Mouse (Mus musculus): ENCODE data around the gene Exoc2.

Gene Exoc2

DNA sequence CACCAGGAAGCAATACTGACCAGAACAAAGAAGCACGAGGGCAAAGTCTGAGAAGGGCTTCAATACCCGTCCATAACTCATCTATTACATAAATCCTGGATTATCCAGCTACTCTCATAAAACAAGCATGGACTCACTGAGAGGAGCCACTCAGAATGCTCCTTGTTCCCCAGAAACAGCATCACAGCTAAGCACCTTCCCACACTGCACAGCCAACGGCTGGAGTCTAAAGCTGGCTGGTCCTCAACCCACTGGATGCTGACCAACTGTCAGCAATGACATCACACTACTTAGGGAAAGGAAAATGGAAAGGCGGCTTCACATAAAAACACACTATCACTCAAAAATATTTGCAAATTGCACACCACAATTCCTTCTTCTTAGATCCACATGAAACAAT lies 5.6 kb downstream of the Exoc2 start:
- DNase-seq, result no peak

DNA sequence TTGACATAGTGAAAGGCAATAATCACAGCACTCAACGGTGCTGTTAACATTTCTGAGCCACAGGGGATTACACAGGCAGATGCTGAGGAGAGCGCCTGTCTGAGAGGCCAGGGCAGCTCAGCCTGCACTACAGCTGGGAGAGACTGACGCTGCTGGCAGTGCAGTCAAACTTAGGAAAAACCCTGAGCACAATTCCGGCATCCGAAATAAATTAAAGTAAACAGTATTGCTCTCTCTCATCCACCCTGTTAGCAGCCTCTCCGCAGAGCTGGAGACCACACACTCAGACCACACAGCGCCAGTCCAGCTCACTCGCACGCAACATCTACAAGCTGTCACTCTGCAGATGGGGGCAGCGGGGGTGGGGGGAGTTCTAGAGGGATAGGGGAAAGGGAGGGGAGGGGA lies 7.4 kb downstream of the Exoc2 start:
- DNase-seq, result peak; percentile 67

DNA sequence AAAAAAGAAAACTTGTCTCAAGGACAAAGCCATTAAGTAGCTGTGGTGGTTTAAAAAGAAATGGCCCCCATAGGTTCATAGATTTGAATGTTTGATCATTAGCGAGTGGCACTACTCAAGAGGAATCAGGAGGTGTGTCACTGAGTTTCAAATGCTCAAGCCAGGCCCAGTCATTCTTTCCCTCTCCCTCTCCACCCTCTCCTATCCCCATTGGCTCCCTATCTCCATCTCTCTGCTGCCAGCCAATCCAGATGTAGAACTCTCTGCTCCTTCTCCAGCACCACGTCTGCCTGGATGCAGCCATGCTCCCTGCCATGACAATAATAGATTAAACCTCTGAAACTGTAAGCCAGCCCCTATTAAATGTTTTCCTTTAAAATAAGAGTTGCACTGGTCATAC lies 12.0 kb downstream of the Exoc2 start:
- no peak for DNase-seq

DNA sequence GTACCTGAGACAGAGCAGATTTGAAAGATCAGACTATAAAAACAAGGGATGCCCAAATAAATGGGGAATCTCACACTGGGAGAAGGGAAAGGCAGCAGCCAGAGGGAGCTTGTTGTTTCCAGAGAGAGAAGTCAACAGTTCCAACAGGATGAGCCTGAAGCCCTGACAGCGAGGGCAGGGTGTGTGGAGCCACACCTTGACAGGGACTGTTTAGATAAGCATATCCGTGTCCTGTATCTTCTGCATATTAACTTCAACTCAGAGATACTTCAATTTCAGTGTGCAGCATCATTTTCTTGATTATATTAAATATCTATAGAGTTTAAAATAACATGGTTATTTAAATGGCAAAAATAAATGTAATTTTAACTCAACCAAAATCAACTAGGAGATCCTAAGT lies 13.2 kb downstream of the Exoc2 start:
- no peak for DNase-seq

DNA sequence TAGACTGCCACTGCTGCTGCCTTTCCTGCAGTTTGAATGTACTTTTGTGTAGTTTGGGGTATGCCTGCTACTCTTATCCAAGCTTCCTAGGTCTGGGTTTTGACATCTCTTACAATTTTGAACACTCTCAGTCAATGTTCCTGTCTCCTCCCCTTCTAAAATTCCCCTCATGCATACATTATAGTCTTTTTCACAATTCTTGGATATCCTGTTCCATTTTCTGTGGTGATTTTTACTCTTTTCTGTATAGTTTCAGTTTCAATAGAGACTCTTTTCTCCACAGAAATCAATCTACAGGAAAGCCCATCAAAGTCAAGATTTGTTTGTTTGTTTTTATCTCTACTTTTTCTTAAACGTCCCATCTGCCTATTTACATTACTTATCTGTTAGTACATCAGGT lies 20.3 kb downstream of the Exoc2 start:
- no peak for DNase-seq

DNA sequence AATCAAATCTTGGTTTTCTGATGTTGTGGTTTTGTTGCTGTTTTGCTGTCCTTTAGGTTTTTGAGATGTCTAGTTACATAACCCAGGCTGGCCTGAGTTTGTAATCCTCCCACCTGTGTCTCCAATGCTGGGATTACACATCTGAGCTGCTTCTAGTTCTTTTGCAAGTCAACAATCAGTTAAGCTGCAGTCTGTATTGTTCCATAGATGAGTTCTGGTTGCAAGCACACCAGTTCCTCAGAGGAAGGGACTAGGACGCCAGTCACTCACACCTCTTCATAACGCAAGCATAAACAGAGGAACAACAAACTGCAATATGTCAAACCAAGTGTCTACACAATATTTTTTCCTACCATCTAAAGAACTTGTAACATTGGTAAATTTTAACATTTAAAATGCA lies 21.8 kb downstream of the Exoc2 start:
- no peak for DNase-seq

DNA sequence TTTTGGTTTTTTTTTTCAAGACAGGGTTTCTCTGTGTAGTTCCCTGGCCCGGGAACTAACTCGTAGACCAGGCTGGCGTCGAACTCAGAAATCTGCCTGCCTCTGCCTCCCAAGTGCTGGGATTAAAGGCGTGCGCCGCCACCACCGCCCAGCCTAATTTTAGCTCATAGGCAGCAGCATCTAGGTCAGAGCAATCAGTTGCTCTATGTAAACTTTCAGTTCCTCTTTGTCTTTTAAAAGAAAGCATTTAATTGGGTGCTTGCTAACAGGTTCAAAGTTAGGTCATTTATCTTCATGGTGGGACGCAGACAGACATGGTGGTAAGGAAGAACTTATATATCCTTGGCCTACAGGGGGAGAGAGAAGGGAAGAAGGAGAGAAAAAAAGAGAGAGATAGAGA lies 24.7 kb downstream of the Exoc2 start:
- no peak for DNase-seq

DNA sequence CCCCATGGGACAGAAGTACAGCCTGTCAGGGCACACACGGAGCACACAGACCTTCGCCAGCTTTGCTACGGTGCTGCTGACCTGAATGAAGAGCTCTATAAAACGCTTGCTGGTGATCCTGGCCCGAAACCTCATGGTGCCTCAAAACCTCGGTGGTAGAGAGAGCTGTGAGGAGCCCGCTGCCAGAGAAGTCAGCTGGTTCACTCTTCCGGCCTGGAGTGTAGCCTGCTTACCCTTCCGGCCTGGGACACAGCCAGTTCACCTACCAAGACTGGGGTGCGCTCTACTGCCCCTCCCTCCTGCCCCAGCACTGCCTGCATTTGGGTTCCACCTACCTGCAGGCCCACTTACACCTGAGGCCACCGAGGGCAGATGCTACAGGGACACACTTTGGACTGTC lies 26.4 kb downstream of the Exoc2 start, which contains the start of gene Hus1b:
Gene Hus1b (minus strand): TSS at position 220 of the 400 bp plus-strand sequence.
- no peak for DNase-seq

DNA sequence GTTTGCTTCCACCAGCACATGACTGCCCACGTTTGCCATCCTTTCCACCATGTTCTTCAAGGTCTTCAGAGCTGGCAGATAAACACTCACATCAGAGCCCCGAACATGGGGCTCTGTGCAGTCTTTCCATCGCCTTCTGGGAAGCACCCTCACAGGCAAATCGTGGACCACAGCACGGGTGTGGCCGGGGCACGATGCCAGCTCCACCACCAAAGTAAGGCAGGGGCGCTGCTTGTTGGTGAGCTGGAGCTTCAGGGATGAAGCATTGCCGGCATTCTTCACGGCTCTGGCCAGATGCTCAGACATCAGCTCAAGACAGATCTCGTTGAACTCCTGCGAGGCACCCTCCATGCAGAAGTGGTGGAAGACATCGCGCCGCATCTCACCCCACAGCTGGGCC lies 26.8 kb downstream of the Exoc2 start:
- DNase-seq, result peak; percentile 16

DNA sequence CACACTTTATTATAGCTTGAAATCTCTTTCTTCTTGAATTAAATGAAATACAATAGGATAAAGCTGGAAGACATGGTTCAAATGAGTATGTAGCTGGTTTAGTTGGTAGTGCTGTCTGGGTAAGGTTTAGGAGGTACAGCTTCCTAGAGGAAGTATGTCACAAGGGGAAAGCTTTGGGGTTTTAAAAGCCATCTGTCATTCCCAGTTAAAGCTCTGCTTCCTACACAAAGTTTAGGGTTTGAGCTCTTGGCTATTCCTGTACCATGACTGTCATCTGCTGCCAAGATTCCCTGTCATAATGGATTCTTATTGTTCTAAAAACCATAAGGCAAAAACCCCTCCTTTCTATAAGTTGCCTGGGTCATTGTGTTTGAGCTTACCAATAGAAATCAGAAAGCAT lies 28.1 kb downstream of the Exoc2 start:
- DNase-seq, result no peak

DNA sequence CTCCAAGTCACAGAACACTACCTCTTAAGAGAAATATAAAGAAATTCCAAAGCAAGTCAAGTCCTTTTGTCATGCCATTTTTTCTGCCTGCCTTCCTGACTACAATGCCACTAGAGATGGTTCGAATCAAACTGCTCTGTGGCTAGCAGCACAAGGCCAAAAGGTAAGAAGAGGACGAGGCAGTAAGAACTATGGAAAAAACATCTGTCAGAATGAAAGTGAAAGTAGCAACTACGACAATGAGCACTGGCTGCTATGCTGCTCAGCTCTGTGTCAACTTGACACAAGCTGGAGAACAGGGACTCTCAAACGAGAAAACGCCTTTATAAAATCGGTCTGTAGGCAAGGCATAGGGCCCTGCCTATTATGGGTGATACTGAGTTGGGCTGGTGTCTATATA lies 40.9 kb downstream of the Exoc2 start:
- no peak for DNase-seq

DNA sequence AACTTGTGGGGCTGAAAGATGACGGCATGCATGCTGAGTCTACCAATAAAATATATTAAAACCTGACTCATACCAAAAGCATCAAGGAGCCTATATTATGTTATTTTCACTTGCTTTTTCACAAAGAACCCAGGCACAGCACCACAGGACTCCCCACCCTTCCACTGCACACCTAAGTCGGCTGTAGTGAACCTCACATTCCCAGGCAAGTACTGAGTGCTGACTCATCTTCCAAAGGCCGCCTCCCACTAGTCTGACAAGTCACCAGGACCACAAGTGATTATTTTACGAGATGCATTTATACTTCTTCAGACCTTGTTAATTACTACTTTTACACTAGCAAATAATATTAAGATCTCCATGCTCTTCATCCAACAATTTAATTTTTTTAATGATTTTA lies 42.3 kb downstream of the Exoc2 start:
- no peak for DNase-seq

DNA sequence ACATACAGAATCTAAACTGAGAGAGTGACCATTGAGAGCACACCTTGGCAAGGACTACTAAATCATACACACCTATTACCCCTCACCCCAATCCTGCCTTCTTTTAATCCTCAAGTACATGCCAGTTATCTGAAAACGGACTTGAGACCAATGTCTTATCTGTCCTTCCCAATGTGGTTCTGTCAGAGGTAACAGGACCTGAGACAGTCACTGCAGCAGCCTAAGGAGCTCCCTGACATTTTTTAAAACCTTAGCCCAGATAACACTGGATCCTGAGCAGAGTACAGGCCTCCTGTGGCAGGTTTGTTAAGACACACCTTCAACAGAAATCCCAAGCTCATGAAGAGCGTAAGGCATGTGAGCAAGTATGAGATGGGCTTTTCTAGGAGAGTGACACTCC lies 44.8 kb downstream of the Exoc2 start:
- no peak for DNase-seq

DNA sequence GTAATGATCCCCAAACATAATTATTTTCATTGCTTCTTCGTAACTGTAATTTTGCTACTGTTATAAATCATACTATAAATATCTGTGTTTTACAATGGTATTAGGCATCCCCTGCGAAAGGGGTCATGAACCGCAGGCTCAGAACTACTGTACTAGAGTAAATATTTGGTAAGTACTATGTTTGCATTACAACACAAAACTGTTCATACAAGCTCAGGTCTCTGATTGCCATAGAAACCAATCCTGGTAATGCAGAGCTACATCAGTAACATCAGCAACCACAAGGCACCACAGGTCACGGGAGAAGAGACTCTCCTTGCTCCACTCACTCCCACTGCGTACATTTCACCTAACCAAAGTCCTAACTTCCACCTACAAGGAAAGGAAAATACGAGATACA lies 49.6 kb downstream of the Exoc2 start:
- no peak for DNase-seq

DNA sequence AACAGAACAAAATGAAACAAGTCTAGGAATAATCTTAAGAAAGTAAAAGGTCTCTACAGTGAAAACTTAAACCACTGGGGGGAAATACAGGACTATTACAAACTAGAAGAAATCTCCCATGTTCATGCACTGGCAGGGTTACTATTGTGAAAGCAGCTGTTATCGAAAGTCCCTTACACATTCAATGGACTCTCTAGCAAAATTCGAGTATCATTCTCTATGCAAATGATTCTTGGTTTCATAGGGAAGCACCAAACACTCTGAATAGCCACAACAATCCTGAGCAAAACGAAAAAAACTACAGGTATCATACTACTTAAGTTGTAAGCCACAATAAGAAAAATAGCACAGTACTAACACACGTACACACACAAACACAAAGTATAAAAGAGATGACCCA lies 52.0 kb downstream of the Exoc2 start:
- no peak for DNase-seq

DNA sequence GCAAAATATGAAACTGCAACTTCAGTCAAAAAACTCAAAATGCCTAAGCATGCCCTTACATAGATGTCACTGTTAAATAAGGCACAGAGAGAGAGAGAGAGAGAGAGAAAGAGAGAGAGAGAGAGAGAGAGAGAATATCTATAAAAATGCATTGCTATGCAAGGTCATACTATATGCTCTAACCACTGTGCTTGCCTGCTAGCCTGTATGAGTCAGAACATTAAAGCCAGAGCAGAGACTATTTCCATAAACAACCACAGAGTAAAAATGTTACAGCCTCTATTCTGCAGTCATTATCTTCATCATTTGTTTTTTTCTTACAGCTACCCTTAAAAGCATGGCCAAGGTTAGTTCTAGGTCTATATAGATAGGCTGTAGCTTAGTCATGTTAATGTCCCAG lies 60.1 kb downstream of the Exoc2 start:
- DNase-seq, result no peak

DNA sequence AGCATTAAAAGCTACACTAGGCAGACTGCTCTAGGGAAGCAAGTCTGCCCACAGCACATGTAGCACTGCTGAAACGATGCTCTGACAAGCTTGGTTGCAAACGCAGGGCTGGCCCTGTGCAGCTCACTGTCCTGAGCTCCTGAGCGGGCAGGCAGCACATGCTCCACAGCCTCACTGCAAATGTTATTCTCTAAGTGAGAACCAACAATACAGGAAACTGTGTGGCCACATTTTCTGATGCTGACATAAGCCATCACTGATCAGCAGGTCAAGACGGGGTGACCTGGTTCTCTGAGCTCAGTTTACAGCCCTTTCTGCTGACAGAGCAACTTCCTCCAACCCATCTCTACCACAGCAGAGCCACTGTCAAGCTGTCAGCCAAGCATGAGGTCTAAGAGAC lies 60.9 kb downstream of the Exoc2 start:
- no peak for DNase-seq

DNA sequence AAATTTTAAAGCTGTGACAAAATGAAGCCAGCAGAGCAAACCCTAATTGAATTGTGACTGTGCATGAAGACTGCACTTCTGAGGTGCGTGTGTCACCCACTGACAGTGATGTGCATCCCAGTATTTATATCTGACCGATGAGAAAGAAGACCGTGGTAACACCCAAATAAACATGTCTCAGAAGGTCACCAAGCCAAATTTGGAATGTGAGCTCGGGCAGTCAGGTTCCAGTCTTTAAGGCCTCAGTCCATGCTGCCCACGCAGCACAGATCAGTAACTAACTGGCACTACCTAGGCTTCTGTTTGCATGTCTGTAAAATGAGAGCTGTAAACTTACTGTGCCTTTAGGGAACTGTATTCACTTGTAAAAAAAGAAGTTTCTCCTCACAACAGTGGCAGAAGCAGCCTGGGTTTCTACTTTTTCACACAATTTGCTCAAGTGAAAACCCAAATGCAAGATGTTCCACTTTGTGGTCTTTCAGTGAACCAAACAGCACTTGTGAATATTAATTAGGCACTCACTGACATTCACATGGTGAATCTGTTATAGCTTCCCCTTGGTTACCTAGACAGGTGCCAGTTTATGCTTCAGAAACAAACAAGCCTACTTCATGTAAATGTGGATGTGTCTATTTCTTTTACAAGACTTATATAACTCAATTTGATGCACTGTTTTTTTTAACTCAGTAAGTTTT lies 61.8 kb downstream of the Exoc2 start:
- DNase-seq, result no peak

DNA sequence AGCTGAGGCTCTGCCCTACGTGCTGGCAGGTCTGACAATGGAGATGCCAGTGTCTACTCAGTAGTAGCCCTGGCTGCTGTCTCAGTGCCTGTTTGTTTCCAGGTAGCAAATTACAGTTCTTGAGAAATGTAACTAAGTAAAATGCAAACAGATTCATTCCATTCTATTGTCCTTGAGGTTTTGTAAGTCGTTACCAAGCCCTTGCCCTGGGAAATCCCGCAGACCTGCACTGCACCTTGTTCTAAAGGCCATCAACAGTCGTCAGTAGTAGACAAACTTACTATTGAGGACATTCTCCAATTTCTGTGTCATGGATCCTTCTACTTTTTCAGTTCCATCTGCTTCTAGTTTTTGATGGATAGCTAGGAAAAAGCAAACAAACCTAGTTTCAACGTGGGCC lies 63.0 kb downstream of the Exoc2 start:
- DNase-seq, result no peak

DNA sequence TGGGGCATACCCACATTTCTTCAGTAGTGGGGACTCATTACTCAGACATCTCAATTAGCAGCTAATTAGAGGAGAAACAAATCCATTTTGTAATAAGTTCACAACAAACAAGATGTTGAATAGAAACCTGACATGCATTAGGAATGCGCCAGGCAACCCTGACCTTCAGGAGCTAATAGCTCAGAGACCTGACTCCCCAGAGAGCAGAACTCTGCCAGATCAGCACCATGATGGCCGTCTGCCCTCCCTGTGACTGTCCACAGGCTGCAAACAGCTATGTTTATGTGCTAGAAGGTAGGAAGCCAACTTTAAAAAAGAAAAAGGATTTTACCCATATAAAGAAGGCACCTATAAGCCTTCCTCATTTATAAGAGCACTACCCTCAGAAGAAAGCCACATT lies 71.6 kb downstream of the Exoc2 start:
- no peak for DNase-seq

DNA sequence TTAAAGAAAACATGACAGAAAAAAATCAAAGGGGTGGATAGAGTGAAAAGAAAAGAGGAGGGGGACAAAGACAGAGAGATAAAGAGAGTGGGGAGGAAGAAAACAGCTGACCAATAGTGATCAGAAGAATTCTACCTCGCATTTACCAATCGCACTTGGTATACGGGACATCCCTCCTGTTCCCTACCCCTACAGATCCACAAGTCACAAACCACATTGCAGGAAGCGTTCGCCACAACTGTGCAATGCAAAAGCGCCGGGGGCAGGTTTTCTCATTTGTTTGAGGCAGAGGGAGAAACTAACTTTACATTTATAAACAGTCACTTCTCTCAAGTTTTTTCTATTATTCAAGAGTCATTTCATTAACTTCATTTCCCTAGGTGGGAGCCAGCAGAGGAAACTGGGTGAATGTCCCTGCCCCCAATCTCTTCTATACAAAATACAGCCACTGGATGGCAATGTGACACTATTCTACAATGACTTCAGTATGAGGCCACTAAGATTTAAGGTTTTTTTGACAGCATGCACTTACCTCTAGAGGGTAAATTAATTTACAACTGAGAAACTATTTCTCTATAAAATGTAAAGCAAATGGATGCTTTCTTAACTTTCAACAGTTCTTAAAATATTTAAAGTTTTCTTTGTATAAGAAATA lies 72.4 kb downstream of the Exoc2 start:
- no peak for DNase-seq

DNA sequence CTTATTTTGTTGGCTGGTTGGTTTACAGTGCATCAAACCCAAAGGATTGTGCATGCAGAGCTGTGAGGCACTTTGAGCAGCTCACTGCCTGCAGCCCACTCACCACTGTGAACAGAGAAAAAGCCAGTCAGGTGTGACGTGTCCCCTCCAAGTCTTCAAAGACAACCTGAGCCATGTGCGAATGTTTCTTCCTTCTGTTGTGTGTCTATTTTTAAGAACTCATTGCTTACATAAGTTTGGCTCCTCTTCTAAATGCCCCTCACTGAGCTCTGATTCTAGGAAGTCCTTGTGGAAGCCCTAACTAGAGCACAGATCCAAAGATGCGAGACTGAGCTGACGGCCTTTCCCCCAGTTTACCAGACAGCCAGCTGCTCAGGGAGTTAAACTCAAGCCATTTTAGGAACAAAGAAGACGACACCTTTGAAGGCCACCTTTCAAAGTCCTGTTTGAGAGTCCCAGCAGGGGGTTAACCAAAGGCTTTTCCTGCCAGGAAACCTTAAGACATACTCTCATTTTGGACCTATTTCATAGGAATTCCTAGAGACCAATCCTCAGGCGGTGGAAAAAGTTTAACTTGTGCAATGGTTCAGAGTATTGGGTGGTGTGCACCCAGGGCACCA lies 79.8 kb downstream of the Exoc2 start:
- DNase-seq, result no peak

DNA sequence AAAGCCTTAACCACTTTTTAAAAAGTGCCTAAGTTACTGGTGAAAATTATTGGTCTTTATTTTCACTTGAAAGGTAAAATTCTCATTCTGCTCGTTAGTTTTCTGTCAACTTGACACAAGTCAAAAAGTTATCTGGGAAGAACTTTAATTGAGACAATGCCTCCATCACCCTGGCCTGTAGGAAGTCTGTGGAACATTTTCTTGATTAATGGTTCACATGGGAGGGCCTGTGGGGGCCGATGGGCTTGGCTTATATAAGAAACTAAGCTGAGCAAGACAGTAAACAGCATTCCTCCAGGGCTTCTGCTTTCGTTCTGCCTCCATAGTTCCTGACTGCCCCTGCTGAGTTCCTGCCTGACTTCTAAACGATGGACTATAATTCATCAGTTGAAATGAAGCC lies 81.6 kb downstream of the Exoc2 start:
- DNase-seq, result no peak

DNA sequence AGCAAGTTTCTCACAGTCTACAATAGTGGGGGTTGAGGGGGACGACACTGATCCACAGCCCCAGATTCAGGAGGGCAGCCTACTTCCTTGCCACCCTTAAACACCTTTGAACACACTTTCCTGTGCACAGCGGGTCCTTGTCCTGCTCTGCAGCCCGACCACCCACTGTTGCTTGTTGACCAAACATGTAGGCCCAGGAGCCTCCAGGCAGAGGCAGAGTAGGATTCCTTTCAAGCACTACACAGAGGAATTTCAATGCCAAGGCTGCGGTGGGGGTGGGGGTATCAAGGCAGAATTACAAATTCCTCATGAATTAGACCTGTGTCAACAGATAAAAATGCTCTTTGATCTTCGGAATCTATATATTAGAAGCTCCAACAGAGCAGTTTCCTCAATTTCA lies 82.7 kb downstream of the Exoc2 start:
- no peak for DNase-seq

DNA sequence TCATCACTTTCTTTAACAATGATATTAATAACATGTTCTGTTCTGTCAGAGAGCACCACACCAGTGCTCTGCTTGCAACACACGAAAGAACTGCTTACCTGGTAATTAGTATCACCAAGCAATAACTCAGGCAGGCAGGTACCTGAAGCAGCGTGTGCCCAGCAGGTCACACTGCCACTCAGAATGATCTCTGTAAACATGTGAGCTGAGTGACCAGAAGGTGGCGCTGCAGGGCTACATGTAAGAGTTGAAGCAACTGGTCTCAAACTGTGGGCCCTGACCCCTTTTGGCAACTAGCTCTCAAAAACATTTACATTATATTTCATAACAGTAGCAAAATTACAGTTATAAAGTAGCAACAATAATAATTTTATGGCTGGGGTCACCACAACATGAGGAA lies 85.4 kb downstream of the Exoc2 start:
- DNase-seq, result peak; percentile 89
